Mouse (Mus musculus): ENCODE data around the gene Mbnl3. TPM values are rescaled to one million over a fixed set of nuclear protein-coding genes. Genes with fewer than 3 reads are reported as not detected.

Mbnl3 gene
- total and polyA plus RNA-seq, 3 experiments = 9.9 to 16.7 TPM; not detected in 1

DNA sequence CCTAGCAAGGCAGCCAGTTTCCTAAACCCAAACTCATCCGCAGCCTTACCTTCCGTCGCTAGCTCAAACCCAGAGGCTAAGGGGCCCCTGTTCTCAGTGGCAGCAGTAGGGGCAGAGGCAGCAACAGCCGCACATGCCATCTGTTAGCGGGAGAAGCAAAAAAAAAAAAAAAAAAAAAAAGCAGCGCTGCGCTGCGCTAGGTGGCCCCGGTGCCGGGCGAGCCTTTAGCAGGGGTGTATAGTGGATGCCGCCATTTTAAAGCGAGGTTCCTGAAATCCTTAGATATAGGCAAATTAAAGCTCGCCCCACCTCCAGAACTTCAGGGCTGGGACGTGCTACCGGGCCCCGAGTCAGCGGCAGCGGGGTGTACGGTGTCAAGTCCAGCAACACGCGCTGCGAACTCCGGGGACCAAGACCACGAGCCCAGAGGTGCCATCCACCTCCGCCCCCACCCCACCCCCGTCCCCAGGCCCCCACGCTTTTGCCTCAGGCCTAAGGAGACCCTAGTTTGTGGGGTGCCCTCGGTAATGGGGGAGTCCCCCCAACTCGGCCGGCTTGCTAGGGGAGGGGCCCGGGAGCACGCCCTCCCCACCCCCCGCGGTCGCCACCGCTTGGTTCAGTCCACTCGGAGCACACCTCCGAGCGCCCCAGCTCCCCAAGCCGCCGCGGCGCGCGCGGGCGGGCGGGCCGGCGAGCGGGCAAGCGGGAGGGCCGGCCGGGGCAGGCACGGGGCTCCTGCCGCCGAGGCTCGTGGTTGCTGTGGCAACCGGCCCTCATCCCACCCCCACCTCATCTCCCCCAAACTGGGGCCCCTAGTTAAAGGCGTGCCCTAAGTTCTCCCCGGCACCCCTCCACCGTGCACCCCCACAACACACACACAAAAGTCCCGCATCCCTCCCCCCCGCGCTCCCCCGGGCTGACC lies 1.4 kb downstream of the Mbnl3 start (continued):
- TF ChIP-seq CHD2 (IDR thresholded peaks at IDR 0.05; ENCODE audit: low read length) = no peak
- TF ChIP-seq USF2 (IDR thresholded peaks at IDR 0.05; ENCODE audit: borderline replicate concordance in 1 of 2, insufficient read depth in 1 of 2, low read depth in 1 of 2, low read length in 2 of 2) = no peak
- no peak for TF ChIP-seq E2F4 (IDR thresholded peaks at IDR 0.05; ENCODE audit: borderline replicate concordance, low read depth, low read length)
- TF ChIP-seq SIN3A (IDR thresholded peaks at IDR 0.05; ENCODE audit: low read length) = no peak; the same call in 1 of the 2 replicates

DNA sequence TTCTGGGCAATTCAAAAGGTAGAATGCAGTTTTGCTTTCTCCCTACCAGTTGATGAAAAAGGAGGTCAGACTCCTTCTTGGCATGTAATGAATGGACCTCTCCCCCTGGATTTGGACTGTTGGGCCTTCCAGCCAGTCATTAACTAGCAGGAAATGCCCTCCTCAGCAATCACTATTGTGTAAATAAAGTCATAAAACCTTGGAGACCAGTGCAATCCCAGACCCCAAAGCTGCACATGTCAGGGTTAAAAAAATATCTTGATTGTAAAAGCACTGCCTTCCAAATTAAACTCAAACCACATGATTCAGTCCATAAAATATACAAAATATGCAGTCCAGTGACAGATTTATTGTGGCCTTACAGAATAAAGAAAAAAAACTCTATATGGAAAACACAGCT lies 9.3 kb downstream of the Mbnl3 start:
- Histone ChIP-seq H3K4me1 (ENCODE audit: control insufficient read depth in 1 of 2, insufficient read depth in 2 of 2, low read length in 2 of 2) (no peaks in the 10 kb centered on the region), H3K9ac (ENCODE audit: control insufficient read depth, low read depth, low read length, poor library complexity, severe bottlenecking) (no peak overlapping the region), H3K4me3 (ENCODE audit: control insufficient read depth in 1 of 2, insufficient read depth in 1 of 2, low read depth in 2 of 2, low read length in 2 of 2) (no peak overlapping the region), H3K27me3 (ENCODE audit: control insufficient read depth in 1 of 2, insufficient read depth in 2 of 2, low read length in 2 of 2) (no peaks in the 10 kb centered on the region), H3K9me3 (replicated peaks; ENCODE audit: insufficient read depth, low read length) (no peaks in the 10 kb centered on the region), H3K36me3 (ENCODE audit: control insufficient read depth in 1 of 2, insufficient read depth in 2 of 2, low read length in 2 of 2) (peaks cover 0 to 2% of the 10 kb centered on the region in 2 experiments; a peak in 1 of 4 replicates), H3K79me2 (ENCODE audit: control insufficient read depth, insufficient read depth, low read length, poor library complexity) (peaks cover 1% of the 10 kb centered on the region; the same call in 1 of the 2 replicates), H3K27ac (ENCODE audit: control insufficient read depth, low read depth, low read length) (no peak overlapping the region)
- no peak for DNase-seq (ENCODE audit: low read depth, low spot score)
- TF ChIP-seq BHLHE40 (IDR thresholded peaks at IDR 0.05; ENCODE audit: borderline replicate concordance, low read depth, low read length) (no peak), CHD1 (IDR thresholded peaks at IDR 0.05; ENCODE audit: low read depth, low read length) (no peak), MYC (IDR thresholded peaks at IDR 0.05; ENCODE audit: low read depth, low read length) (no peak), KAT2A (conservative IDR thresholded peaks at IDR 0.05; ENCODE audit: low read depth, low read length) (no peak), SMC3 (IDR thresholded peaks at IDR 0.05; ENCODE audit: low read depth, low read length) (no peak), RAD21 (IDR thresholded peaks at IDR 0.05; ENCODE audit: low read depth, low read length) (no peak), POLR2AphosphoS5 (IDR thresholded peaks at IDR 0.05; ENCODE audit: borderline replicate concordance, low read depth, low read length) (no peak), MXI1 (IDR thresholded peaks at IDR 0.05; ENCODE audit: low read depth, low read length) (no peak), MAZ (IDR thresholded peaks at IDR 0.05; ENCODE audit: low read depth, low read length) (no peak), MAFK (IDR thresholded peaks at IDR 0.05; ENCODE audit: borderline replicate concordance, low read depth, low read length) (no peak), ZMIZ1 (IDR thresholded peaks at IDR 0.05; ENCODE audit: low read depth, low read length) (no peak), GATA1 (IDR thresholded peaks at IDR 0.05; ENCODE audit: low read depth, low read length) (no peak), ZNF384 (IDR thresholded peaks at IDR 0.05; ENCODE audit: low read depth, low read length) (no peak), MYB (IDR thresholded peaks at IDR 0.05; ENCODE audit: low read depth, low read length) (no peak), ZC3H11A (IDR thresholded peaks at IDR 0.05; ENCODE audit: low read depth, low read length) (no peak), EP300 (IDR thresholded peaks at IDR 0.05; ENCODE audit: low read depth in 1 of 2, low read length in 2 of 2) (no peak), POLR2A (IDR thresholded peaks at IDR 0.05; ENCODE audit: control insufficient read depth in 1 of 2, insufficient read depth in 1 of 2, low read depth in 1 of 2, low read length in 2 of 2, poor library complexity in 1 of 2) (no peak)

Measured in MEL (cell line).